Mouse (Mus musculus) adrenal gland, postnatal 36 days (tissue): Measurements from ENCODE around the gene Uba6. TPM values are rescaled to one million over a fixed set of nuclear protein-coding genes. Genes with fewer than 3 reads are reported as not detected.

ENCODE experiments used
- DNase-seq, 2 experiments: peaks; one replicate each; pipeline ENCODE4 v3.0.0; 2021; ENCODE audit warnings: mixed read lengths in 1 of 2
- total RNA-seq, 2 experiments: library from RNA; stranded (reverse); gene quantifications; 2 replicates each; pipeline ENCODE4 v1.2.3; 2021

The Uba6 gene
- total RNA-seq, 2 experiments from 2014 or later: 16.7 to 20.0 TPM

- DNase-seq: no peak
Observed at GRCm38 (mm10) chr5:86072756-86073386, 99.7 kb downstream of the Uba6 start.

GRCm38 (mm10) chr5:86071538-86071937 lies 101.1 kb downstream of the Uba6 start, which contains the start of gene Stap1:
Gene Stap1, plus strand, starts transcription at chr5:86071746.
- peak in 1 of 2 experiments; percentile 5 for DNase-seq

DNA sequence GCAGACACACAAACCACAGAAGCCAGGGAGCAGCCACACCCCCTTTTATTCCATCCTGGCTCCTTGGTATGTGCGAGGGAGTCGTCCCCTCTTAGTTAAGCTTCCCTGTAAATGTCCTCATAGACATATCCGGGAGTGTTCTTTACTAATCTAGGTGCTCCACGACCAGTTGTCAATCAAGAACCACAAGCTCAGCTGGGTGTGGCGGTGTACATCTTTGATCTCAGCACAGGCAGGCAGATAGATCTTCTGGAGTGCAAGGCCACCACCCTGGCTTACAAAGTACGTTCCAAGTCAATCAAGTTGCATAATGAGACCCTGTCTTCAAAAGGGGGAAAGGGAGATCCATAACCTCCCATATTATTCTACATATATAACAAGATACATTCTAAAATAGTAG lies 103.5 kb downstream of the Uba6 start:
- DNase-seq: no peak

- DNase-seq: peak; percentile 4 to 21
Observed at GRCm38 (mm10) chr5:86068451-86068850, 104.2 kb downstream of the Uba6 start.

GRCm38 (mm10) chr5:86066551-86066929 lies 106.1 kb downstream of the Uba6 start:
- DNase-seq: peak; percentile 89 to 92

DNA sequence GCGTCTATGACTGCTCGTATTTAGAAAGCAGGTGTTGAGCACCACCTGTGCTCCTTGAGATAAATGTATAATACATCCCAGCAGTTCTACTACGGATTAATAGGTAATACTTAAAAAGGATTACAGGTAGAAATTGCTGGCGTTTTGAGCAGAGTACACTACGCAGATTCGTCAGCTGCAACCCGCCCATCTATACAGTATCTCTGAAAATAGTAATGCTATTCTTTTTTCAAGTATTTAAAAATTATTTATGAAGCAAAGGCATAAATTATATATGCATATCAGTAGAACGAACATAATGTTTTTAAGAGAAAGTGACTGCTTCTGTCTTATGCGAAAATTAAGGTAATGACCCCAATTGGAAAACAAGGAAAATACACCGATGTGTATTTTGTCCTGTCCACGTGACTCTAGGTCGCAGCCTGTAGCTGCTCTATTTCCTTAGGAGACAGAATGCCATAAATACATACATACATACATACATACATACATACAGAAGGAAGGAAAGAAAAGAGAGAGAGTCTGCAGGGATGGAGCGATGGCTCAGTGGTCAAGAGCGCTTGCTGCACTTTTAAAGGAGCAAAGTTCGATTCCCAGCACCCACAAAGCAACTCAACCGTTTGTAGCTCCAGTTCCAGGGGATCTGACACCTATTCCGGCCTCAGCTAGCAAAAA lies 106.6 kb downstream of the Uba6 start:
- DNase-seq: no peak

DNA sequence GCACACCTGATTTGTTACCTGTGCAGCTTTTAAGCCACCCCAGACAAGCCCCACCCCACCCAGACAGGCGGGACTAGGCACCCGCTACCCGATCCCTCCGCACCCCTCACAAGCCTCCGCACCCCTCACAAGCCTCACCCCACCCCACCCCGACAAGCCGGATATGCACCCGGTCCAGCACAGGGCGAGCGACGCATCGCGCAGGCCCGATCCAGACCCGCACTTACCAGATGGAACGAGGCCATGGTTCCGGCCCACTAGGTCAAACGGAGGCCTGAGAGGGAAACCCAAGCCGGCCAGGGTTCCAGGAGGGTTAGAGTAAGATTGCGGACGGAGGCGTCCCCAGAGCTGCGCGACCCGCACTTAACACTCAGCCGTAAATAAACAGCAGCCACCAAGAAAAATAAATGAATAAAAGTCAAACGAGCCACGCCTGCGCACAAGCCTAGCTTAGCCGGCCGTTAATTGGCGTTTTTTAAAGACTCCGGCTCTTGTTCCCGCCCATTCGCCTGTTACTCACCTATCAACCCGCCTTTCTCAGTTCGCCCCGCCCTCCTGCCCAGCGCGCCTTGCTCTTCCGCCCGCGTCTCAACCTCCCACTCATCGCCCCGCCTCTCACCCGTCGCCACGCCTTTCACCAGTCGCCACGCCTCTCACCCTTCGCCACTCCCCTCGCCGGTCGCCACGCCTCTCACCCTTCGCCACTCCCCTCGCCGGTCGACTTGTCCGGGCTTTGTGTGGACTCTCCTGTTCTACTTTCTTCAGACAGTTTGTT lies 107.3 kb downstream of the Uba6 start, which contains the start of gene Cenpc1:
TSS of gene Cenpc1 (minus strand) at position 483 of the 775 bp plus-strand sequence.
- DNase-seq: peak; percentile 98 to 99

DNA sequence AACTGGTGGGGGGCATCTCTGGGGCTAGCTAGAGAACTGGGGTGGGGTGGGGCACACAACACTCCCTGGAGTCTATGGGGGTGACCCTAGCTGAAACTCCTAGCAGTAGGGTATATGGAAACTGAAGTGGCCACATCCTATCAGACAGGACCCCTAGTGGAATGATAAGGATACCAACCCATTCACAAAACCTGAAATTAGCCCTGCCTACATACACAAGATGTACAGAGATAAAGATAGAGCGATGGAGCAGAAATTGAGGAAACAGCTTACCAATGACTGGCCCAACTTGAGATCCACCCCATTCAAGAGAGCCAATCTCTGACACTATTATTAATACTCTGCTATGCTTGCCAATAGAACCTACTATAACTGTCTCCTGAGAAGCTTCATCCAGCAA lies 109.1 kb downstream of the Uba6 start:
- DNase-seq: no peak

Other genes starting within 250 kb of the Uba6 start
- 10 to 100 TPM; 14.7 to 15.0 TPM for gene Cenpc1, start 107.2 kb downstream of the Uba6 start, total RNA-seq
- under 1 TPM; 0.59 to 0.60 TPM for gene Stap1, start 101.1 kb downstream of the Uba6 start, total RNA-seq
- gene Gnrhr, start 25.1 kb upstream of the Uba6 start, total RNA-seq: under 1 TPM; 0.33 to 0.56 TPM
- gene Tmprss11c, start 116.5 kb upstream of the Uba6 start, total RNA-seq: not detected
- not detected for gene Tmprss11d, start 200.6 kb upstream of the Uba6 start, total RNA-seq